Mouse (Mus musculus): ENCODE results near the gene Tfdp1.

The Tfdp1 gene

GRCm38 (mm10) chr8:13352601-13353000, 14.1 kb downstream of the Tfdp1 start:
- DNase-seq (ENCODE audit: low read depth, low spot score): no peak

GRCm38 (mm10) chr8:13353155-13353833, 14.7 kb downstream of the Tfdp1 start:
- no peak for DNase-seq (ENCODE audit: low read depth, low spot score)

GRCm38 (mm10) chr8:13353883-13354282, 15.3 kb downstream of the Tfdp1 start:
- DNase-seq (ENCODE audit: low read depth, low spot score): no peak

- no peak for DNase-seq (ENCODE audit: low read depth, low spot score)
Measured at GRCm38 (mm10) chr8:13356221-13356620, 17.7 kb downstream of the Tfdp1 start.

GRCm38 (mm10) chr8:13356681-13357080, 18.1 kb downstream of the Tfdp1 start:
- DNase-seq (ENCODE audit: low read depth, low spot score): no peak

GRCm38 (mm10) chr8:13360213-13360612, 21.7 kb downstream of the Tfdp1 start:
- no peak for DNase-seq (ENCODE audit: low read depth, low spot score)

- DNase-seq (ENCODE audit: low read depth, low spot score): no peak
Measured at GRCm38 (mm10) chr8:13361865-13362264, 23.3 kb downstream of the Tfdp1 start.

GRCm38 (mm10) chr8:13373151-13373662, 34.7 kb downstream of the Tfdp1 start:
- no peak for DNase-seq (ENCODE audit: low read depth, low spot score)

- DNase-seq (ENCODE audit: low read depth, low spot score): no peak
Measured at GRCm38 (mm10) chr8:13381630-13382029, 43.1 kb downstream of the Tfdp1 start.

GRCm38 (mm10) chr8:13382536-13382935, 44.0 kb downstream of the Tfdp1 start:
- no peak for DNase-seq (ENCODE audit: low read depth, low spot score)

GRCm38 (mm10) chr8:13382999-13383398, 44.4 kb downstream of the Tfdp1 start:
- no peak for DNase-seq (ENCODE audit: low read depth, low spot score)

- no peak for DNase-seq (ENCODE audit: low read depth, low spot score)
Measured at GRCm38 (mm10) chr8:13386366-13386765, 47.8 kb downstream of the Tfdp1 start.

- DNase-seq (ENCODE audit: low read depth, low spot score): no peak
Measured at GRCm38 (mm10) chr8:13387728-13388127, 49.2 kb downstream of the Tfdp1 start.

GRCm38 (mm10) chr8:13388744-13389143, 50.2 kb downstream of the Tfdp1 start:
- no peak for DNase-seq (ENCODE audit: low read depth, low spot score)

- DNase-seq (ENCODE audit: low read depth, low spot score): no peak
Measured at GRCm38 (mm10) chr8:13393869-13394268, 55.3 kb downstream of the Tfdp1 start.

GRCm38 (mm10) chr8:13396725-13397124, 58.2 kb downstream of the Tfdp1 start, which contains the start of gene Atp4b:
TSS of gene Atp4b (minus strand) at chr8:13396825.
- DNase-seq (ENCODE audit: low read depth, low spot score): no peak

- no peak for DNase-seq (ENCODE audit: low read depth, low spot score)
Measured at GRCm38 (mm10) chr8:13403517-13403916, 65.0 kb downstream of the Tfdp1 start.

- no peak for DNase-seq (ENCODE audit: low read depth, low spot score)
Measured at GRCm38 (mm10) chr8:13404666-13405131, 66.1 kb downstream of the Tfdp1 start, which contains the start of gene Grk1. TSS of gene Grk1 (plus strand) at chr8:13405081.

- DNase-seq (ENCODE audit: low read depth, low spot score): no peak
Measured at GRCm38 (mm10) chr8:13406011-13406410, 67.5 kb downstream of the Tfdp1 start.

- DNase-seq (ENCODE audit: low read depth, low spot score): peak; percentile 51
Measured at GRCm38 (mm10) chr8:13411597-13411996, 73.0 kb downstream of the Tfdp1 start.

GRCm38 (mm10) chr8:13412891-13413558, 74.5 kb downstream of the Tfdp1 start:
- DNase-seq (ENCODE audit: low read depth, low spot score): peak; percentile 51

GRCm38 (mm10) chr8:13413823-13414390, 75.4 kb downstream of the Tfdp1 start:
- DNase-seq (ENCODE audit: low read depth, low spot score): no peak

All from embryo, embryonic 11.5 days (tissue).